Mouse (Mus musculus) liver, embryonic 16.5 days (tissue): ENCODE results near the gene Commd1. TPM values are rescaled to one million over a fixed set of nuclear protein-coding genes. Genes with fewer than 3 reads are reported as not detected.

Experiments
- ATAC-seq: fragments of 200-750 bp; cut with Nextera tagmentation; 2 replicates; pipeline ENCODE4 v1.8.0; 2017; ENCODE audit warnings: low read depth, mild to moderate bottlenecking, moderate number of reproducible peaks, moderate library complexity
- H3K27ac ChIP-seq: fragments of 300-500 bp; sonication (generic); 2 replicates; pipeline ENCODE4 v1.5.1; 2014; ENCODE audit warnings: mild to moderate bottlenecking, low read length
- H3K27me3 ChIP-seq: fragments of 300-500 bp; sonication (generic); 2 replicates; pipeline ENCODE4 v1.6.1; 2014; ENCODE audit warnings: low read depth, low read length, mixed read lengths; ENCODE audit not compliant: control insufficient read depth, insufficient read depth
- H3K36me3 ChIP-seq: fragments of 300-500 bp; sonication (generic); 2 replicates; pipeline ENCODE4 v1.6.1; 2014; ENCODE audit warnings: mild to moderate bottlenecking; ENCODE audit not compliant: control insufficient read depth, insufficient read depth
- H3K4me1 ChIP-seq: fragments of 300-500 bp; sonication (generic); 2 replicates; pipeline ENCODE4 v1.6.1; 2014; ENCODE audit warnings: low read depth, low read length, mixed read lengths; ENCODE audit not compliant: control insufficient read depth
- H3K4me2 ChIP-seq: fragments of 300-500 bp; sonication (generic); 2 replicates; pipeline ENCODE4 v1.6.1; 2014; ENCODE audit warnings: low read depth, low read length, mixed read lengths
- H3K4me3 ChIP-seq: fragments of 300-500 bp; sonication (generic); 2 replicates; pipeline ENCODE4 v1.5.1; 2014; ENCODE audit warnings: low read depth, mild to moderate bottlenecking, low read length
- H3K9ac ChIP-seq: fragments of 300-500 bp; sonication (generic); 2 replicates; pipeline ENCODE4 v1.6.1; 2014; ENCODE audit warnings: low read depth, low read length
- H3K9me3 ChIP-seq: fragments of 300-500 bp; sonication (generic); replicated peaks from 2 replicates; pipeline ENCODE4 v1.6.1; 2016; ENCODE audit warnings: low read length; ENCODE audit not compliant: control insufficient read depth
- WGBS: fragments of 180-500 bp; shearing (Covaris S2); extraction: QIAGEN DNeasy Blood & Tissue Kit; methylation state at CpG from one replicate; pipeline ENCODE4 v1.1.7; 2014; ENCODE audit not compliant: insufficient replicate concordance; 5-methylcytosine and 5-hydroxymethylcytosine counted together
- polyA plus RNA-seq: library from polyadenylated mRNA; unstranded; fragments of >200 nt; fragmentation: Nextera tagmentation; extraction: Ambion mirVana; gene quantifications from 2 replicates; pipeline ENCODE4 v1.2.1, GENCODE M21; 2015

Gene Commd1
- polyA plus RNA-seq, 1 experiment from 2014 or later, result 165 TPM

- H3K27me3 ChIP-seq, result no peaks in the 10 kb centered on the region
- 64% methylated on average over 5 of the region's 5 CpGs for WGBS
- H3K36me3 ChIP-seq, result no peaks in the 10 kb centered on the region
- ATAC-seq, result no peak
- H3K4me2 ChIP-seq, result no peak overlapping the region
- peaks cover 10% of the 10 kb centered on the region for H3K4me1 ChIP-seq
- no peaks in the 10 kb centered on the region for H3K9me3 ChIP-seq
- no peak overlapping the region for H3K27ac ChIP-seq
- no peak overlapping the region for H3K4me3 ChIP-seq
- H3K9ac ChIP-seq, result no peak overlapping the region
These were observed 114.5 kb downstream of the Commd1 start for GRCm38 (mm10) chr11:22867691-22868090.

DNA sequence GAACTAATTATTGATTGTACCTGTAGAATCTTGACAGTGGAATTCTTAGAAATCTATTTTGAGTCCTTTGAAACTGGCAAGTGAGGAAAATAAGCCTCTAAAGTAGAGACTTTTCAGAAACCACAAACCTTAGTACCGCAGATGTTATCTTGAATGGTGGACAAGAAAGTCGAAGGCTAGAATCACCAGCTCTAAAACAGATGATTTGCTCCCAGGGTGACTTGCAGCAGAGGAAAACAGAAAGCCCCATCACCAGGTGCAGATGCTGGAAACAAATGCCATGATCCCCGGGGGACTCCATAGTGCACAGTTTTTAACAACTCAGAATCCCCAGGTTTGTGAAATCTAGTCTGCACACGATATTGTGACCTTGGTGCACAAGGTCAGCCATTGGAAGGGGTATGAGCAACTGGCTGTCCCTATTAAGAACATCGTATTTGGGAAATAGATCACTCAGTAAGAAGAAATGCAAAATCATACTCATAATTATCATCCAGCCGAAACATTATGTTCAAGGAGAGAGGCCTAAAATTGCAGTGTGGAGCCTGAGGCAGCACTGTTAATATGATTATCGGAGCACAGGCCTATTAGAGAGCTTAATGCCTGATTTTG, 116.4 kb downstream of the Commd1 start:
- no peak overlapping the region for H3K9ac ChIP-seq
- no peak overlapping the region for H3K4me3 ChIP-seq
- 56% methylated on average over 7 of the region's 7 CpGs for WGBS
- peaks cover 3% of the 10 kb centered on the region for H3K4me1 ChIP-seq
- ATAC-seq, result no peak
- no peaks in the 10 kb centered on the region for H3K9me3 ChIP-seq
- no peak overlapping the region for H3K27ac ChIP-seq
- no peak overlapping the region for H3K4me2 ChIP-seq
- H3K27me3 ChIP-seq, result no peaks in the 10 kb centered on the region
- H3K36me3 ChIP-seq, result no peaks in the 10 kb centered on the region

DNA sequence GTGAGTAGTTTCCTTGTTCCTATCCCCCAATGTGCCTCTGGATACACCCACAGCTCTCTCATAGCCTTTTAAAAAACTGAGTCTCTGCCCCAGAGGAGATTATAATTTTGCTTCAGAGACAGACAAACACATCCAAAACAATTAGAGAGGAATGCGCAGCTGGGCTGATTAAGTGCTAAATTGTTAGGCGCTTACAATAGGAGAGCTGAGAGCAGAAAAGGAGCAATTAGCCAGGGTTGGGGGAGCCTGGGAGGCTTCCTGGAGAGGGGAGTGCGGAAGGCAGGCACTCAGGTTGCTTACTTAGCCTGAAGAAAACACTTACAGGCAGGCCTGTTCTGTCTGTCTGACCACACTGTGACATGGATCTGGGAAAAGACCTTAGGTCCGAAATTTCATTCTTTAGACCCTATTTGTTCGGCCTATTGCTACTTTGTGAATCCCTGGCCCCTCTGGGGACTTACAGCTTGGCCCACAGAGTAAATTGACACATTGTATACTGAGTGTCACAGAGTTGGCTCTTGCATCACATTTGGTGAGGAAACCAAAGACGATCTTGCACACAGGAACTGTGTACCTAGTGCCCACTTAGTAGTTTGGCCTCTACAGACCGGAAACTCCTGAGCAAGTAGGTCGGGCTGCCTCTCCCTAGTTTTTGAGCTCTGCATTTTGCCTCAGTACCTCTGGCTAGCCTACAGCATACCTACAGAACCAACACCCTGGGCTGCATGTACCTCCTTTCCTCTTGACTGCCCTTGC, 117.7 kb downstream of the Commd1 start:
- Histone ChIP-seq H3K9ac (no peak overlapping the region), H3K4me2 (no peak overlapping the region), H3K27me3 (no peaks in the 10 kb centered on the region), H3K4me3 (no peak overlapping the region), H3K9me3 (no peaks in the 10 kb centered on the region), H3K4me1 (peaks cover 11% of the 10 kb centered on the region), H3K27ac (peak overlapping the region; percentile 9; the same call in 1 of the 2 replicates), H3K36me3 (no peaks in the 10 kb centered on the region)
- 0 out of 2 replicates have a peak, but pooled peaks have one; percentile 16 for ATAC-seq
- WGBS, result 63% methylated on average over 8 of the region's 8 CpGs

GRCm38 (mm10) chr11:22863581-22863980, 118.6 kb downstream of the Commd1 start:
- Histone ChIP-seq H3K4me1 (peaks cover 11% of the 10 kb centered on the region), H3K27ac (no peak overlapping the region), H3K4me3 (no peak overlapping the region), H3K36me3 (no peaks in the 10 kb centered on the region), H3K27me3 (no peaks in the 10 kb centered on the region), H3K9me3 (no peaks in the 10 kb centered on the region), H3K9ac (no peak overlapping the region), H3K4me2 (no peak overlapping the region)
- no peak for ATAC-seq
- 62% methylated on average over 4 of the region's 4 CpGs for WGBS

DNA sequence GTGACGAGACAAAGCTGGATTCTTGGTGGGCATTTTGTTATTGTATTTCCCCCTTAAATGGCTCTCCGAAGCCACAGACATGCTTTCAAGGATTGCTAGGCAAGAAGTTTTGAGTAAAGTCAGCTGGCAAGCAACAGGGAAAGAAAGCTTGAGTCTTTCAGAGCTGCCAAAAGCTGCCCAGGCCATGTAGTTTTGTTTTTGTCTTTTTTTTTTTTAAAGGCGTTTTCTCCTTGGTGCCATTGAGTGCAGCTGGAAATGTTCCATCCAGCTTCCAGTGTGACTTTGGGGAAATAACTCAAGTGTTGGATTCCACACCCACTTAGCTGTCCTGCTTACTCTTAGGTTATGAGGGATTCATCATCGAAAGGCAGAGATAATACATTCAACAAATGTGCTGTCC, 120.9 kb downstream of the Commd1 start:
- no peak for ATAC-seq
- H3K27me3 ChIP-seq, result no peaks in the 10 kb centered on the region
- H3K9ac ChIP-seq, result no peak overlapping the region
- H3K9me3 ChIP-seq, result no peaks in the 10 kb centered on the region
- H3K4me1 ChIP-seq, result peaks cover 26% of the 10 kb centered on the region
- no peak overlapping the region for H3K4me3 ChIP-seq
- no peak overlapping the region for H3K4me2 ChIP-seq
- H3K36me3 ChIP-seq, result no peaks in the 10 kb centered on the region
- WGBS, result 72% methylated on average over 4 of the region's 4 CpGs
- no peak overlapping the region for H3K27ac ChIP-seq

DNA sequence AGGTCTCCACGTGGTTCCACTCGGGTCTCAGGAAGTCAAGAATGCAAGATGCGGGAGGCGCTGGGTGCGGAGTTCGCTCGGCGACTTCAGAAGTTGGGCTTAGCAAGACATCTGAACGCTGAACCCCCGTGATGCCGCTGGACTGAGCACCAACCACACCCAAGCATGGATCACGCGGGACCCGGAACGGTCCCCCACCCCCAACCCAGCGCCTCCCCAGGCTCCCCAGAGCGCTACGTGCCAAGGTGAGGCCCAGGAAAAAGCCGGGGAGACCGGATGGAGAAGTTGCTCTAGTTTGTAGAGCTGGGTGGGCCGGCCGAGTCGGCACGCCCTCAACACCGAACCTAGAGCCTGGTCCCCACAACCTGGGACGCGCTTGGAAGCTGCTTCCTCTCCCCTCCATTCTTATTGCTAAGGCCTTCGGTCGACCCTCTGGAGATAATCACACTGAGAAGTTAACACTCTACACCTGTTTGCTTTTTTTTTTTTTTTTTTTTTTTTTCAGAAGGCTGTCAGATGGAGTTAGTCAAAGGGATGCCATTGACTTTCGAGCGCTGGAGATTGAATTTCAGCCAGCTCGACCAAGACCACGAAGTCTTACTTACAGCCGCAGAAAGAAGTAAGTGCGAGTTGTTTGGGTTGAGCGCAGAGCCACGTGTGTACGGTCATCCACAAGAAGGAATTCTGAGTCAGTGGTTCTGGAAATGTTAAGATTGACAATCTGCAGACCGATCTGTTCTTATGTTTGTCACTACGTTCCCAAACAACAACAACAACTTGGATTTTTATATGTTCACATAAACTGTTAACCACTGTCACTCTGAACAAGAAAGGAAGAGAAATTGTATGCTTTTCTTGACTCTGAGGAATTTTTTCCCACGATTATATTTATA, 121.6 kb downstream of the Commd1 start, which contains the start of gene B3gnt2:
Gene B3gnt2, minus strand, starts transcription at position 627 of the 893 bp plus-strand sequence.
- Histone ChIP-seq H3K36me3 (no peaks in the 10 kb centered on the region), H3K4me3 (peak within 1 kb of the TSS; percentile 86), H3K27ac (peak within 1 kb of the TSS; percentile 82), H3K9me3 (no peaks in the 10 kb centered on the region), H3K27me3 (no peaks in the 10 kb centered on the region), H3K4me1 (peaks cover 26% of the 10 kb centered on the region), H3K9ac (peak within 1 kb of the TSS; percentile 83), H3K4me2 (peak within 1 kb of the TSS; percentile 99)
- ATAC-seq, result no peak
- WGBS, result 7% methylated on average over 41 of the region's 41 CpGs

GRCm38 (mm10) chr11:22859633-22860334, 122.4 kb downstream of the Commd1 start:
- peak; percentile 91 for ATAC-seq
- WGBS, result under 1% methylated on average over 54 of the region's 55 CpGs
- peak overlapping the region; percentile 82 for H3K27ac ChIP-seq

DNA sequence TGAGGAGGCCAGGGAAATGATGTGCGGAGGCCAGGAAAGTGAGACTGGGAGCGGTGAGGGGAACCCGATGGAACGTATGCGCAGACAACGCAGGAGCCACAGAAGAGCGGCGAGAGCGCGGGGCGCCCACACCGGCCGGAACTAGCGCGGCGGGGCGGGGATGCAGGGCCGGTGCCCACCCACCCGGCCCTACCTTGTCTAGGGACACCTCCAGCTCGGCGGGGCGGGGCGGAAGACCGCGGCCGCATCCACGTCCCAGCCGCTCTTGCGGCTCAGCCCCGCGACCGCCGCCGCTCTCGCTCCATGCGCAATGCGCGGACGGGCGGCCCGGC, 122.9 kb downstream of the Commd1 start:
- Histone ChIP-seq H3K36me3 (no peaks in the 10 kb centered on the region), H3K4me1 (peaks cover 31% of the 10 kb centered on the region), H3K4me3 (peak overlapping the region; percentile 86), H3K9ac (peak overlapping the region; percentile 83), H3K27me3 (no peaks in the 10 kb centered on the region), H3K27ac (peak overlapping the region; percentile 82), H3K9me3 (no peaks in the 10 kb centered on the region), H3K4me2 (peak overlapping the region; percentile 99)
- under 1% methylated on average over 41 of the region's 41 CpGs for WGBS
- ATAC-seq, result peak; percentile 70

More at GRCm38 (mm10) chr11:22859633-22860334, 122.4 kb downstream of the Commd1 start:
- Histone ChIP-seq H3K4me3 (peak overlapping the region; percentile 86), H3K9me3 (no peaks in the 10 kb centered on the region), H3K4me2 (peak overlapping the region; percentile 99), H3K4me1 (peaks cover 26% of the 10 kb centered on the region), H3K36me3 (no peaks in the 10 kb centered on the region), H3K9ac (peak overlapping the region; percentile 83), H3K27me3 (no peaks in the 10 kb centered on the region)
